Mouse (Mus musculus) CD8-positive naive resting alpha-beta T cell, adult 2 months (primary cell): Measurements from ENCODE around the gene Cnih2.

Experiments used
- DNase-seq, 2 experiments: peaks; one replicate each; pipeline ENCODE4 v3.0.0; 2022; ENCODE audit warnings: low read depth in 2 of 2, low spot score in 2 of 2

The Cnih2 gene

DNA sequence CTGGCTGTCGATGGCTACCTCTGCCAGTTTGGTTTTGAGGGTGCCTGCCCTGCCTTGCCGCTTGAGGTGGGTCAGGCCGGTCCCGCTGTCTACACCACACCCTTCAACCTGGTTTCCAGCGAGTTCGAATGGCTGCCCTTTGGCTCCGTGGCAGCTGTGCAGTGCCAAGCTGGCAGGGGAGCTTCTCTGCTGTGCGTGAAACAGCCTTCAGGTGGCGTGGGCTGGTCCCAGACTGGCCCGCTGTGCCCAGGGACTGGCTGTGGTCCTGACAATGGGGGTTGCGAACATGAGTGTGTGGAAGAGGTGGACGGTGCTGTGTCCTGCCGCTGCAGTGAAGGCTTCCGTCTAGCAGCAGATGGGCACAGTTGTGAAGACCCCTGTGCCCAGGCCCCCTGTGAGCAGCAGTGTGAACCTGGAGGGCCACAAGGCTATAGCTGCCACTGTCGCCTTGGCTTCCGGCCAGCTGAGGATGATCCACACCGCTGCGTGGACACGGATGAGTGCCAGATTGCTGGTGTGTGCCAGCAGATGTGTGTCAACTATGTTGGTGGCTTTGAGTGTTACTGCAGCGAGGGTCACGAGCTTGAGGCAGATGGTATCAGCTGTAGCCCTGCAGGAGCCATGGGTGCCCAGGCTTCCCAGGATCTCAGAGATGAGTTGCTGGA lies 29.6 kb downstream of the Cnih2 start:
- no peak for DNase-seq

DNA sequence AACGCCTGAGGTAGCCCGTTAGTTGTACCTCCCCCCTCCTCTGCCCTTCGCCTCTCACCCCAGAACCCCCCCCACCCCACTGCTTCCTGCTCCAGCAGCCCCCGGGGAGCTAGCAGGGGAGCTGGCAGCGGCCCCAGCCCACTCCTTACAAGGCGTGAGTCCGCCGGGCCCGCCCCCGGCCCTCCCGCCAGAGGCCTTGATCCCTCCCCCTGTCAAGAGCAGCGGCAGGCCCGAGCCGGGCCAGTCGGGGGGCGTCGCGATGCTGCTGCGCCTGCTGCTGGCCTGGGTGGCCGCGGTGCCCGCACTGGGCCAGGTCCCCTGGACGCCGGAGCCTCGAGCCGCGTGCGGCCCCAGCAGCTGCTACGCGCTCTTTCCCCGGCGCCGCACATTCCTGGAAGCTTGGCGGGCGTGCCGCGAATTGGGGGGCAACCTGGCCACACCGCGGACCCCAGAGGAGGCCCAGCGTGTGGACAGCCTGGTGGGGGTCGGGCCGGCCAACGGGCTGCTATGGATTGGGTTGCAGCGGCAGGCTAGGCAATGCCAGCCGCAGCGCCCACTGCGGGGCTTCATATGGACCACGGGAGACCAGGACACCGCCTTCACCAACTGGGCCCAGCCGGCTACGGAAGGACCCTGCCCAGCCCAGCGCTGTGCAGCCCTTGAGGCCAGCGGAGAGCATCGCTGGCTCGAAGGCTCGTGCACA lies 30.3 kb downstream of the Cnih2 start, which contains the start of gene Cd248:
Cd248 (plus strand) TSS at position 212 of the 703 bp plus-strand sequence.
- no peak for DNase-seq

- DNase-seq: no peak
Measured at GRCm38 (mm10) chr19:5067040-5067799, 31.1 kb downstream of the Cnih2 start.

- no peak for DNase-seq
Measured at GRCm38 (mm10) chr19:5065104-5065503, 33.2 kb downstream of the Cnih2 start.

- no peak for DNase-seq
Measured at GRCm38 (mm10) chr19:5062446-5062845, 35.9 kb downstream of the Cnih2 start.

DNA sequence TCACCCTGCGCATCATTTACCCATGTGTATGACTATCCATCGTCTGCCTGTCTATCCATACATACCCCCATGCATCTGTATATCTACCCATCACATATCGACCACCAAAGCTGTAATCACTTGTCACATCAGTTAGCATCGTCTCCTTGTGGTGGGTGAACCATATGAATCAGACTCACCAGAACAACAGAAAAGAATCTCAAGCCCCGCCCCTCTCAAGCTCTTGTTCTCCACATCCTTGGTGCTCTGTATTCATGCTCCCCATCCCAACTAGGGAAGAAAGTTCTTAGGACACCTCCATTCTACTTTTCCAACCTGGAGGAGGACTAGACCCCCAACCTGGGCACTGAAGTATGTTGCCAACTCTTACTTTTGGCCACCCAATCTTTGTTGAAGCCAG lies 36.3 kb downstream of the Cnih2 start:
- no peak for DNase-seq

GRCm38 (mm10) chr19:5060365-5061330 lies 37.7 kb downstream of the Cnih2 start:
- DNase-seq: no peak

DNA sequence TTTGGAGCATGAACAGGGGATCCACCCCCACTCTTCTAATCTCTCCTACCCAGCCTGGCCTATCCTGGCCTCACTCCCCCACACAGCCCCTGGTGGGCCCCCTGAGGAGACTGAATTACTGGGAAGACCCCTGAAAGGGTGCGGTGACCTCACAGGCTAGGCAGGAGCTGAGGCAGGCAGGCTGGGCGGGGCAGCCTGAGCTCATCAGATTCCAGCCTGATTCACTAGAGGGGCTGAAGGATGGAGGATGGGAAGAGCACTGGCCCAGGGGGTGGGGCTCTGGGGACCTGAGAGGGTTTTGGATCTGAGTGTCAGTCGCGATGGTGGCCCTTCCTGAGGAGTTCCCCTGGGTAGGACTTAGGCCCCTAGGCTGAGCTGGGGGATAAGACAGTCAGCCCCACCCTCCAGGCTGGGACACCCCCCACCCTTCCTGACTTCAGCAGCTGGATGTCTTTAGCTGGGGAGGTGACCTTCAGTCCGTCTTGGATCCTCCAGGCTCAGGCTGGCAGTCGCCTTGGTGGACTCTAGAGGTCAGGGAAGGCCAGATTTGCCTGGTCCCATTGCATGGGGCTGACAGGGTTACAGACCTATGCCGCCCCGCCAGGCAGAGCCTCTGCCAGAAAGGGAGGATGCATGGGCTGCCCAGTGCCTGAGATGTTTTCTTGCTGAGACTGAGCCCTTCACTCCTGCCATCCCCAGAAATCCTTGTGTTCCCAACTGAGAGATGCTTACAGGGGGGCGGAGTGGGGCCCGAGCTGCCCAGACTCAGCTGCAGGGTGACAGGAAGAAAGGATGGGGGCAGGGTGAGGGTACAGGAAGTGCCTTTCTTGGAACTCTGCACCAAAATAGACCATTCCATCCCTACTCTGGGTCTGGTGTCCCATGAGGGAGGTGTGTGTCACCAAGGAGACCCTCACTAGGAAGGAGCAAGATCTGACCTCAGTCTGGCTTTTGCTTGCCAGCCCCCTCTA lies 39.2 kb downstream of the Cnih2 start:
- DNase-seq: no peak

DNA sequence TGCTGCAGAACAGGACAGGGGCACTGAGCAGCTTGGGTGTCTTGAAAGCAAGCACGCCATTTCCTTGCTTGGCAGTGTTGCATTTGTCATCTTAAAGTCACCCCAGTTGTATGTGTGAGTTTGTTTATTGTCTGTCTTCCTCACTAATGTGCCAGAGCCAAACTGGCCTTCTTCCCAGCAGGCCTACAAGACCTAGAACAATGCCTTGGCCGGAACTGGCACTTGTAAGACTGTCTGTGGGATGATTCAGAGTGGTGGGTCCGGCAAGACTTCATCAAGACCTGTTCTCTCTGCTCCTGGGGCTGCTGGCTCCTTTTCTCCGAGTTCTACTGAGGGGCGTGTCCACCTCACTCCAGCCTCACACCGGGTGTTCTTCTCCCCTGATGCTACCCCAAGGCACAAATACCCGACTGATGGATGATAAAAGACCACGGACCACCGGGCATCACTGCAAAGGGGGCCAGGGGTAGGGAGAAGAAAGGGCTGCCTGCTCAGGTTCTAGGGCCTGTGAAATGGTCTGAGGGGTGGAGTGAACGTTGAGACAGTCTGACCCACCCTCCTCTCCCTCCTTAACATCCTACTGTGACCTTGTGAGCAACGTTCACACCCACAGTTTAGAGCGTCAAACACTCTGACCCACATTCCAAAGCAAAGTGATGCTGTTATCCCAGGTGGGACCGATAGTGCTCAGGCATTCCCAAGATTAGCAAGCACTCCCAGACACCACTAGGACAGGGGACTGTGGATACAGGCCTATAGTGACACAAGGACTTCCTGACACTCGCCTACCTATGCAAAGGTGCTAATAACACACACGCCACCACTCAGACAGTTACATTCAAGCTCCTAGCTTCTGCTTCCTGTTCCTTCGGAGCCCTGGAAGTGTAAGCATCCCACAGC lies 40.2 kb downstream of the Cnih2 start:
- no peak for DNase-seq

GRCm38 (mm10) chr19:5056251-5056650 lies 42.1 kb downstream of the Cnih2 start:
- peak in 1 of 2 experiments; percentile 28 for DNase-seq

- DNase-seq: peak; percentile 44 to 56
Measured at GRCm38 (mm10) chr19:5053909-5054308, 44.4 kb downstream of the Cnih2 start.

- DNase-seq: no peak
Measured at GRCm38 (mm10) chr19:5052853-5053252, 45.5 kb downstream of the Cnih2 start.

DNA sequence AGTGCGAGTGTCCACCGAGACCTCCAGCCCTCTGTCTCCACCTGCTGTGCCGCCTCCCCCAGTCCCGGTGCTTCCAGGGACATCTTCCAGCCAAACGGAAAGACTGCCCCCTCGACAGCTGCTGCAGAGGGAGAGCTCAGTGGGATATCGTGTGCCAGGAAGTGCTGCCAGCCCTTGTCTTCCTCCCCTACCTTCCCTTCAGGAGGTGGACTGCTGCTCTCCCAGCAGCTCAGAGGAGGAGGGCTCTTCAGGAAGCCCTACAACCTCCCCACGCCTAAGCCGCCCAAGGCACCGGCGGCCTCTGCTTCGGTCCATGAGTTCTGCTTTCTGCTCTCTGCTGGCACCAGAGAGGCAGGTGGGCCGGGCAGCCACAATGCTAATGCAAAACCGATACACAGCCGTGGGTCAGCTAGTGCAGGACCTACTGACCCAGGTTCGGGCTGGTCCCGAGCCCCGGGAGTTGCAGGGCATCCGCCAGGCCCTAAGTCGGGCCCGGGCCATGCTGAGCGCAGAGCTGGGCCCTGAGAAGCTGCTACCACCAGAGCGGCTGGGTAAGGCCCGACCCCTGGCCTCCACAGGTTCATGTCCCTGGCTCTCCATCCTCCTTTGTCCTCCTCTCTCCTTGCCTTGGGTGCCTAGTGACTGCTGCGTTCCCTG lies 46.0 kb downstream of the Cnih2 start:
- no peak for DNase-seq

DNA sequence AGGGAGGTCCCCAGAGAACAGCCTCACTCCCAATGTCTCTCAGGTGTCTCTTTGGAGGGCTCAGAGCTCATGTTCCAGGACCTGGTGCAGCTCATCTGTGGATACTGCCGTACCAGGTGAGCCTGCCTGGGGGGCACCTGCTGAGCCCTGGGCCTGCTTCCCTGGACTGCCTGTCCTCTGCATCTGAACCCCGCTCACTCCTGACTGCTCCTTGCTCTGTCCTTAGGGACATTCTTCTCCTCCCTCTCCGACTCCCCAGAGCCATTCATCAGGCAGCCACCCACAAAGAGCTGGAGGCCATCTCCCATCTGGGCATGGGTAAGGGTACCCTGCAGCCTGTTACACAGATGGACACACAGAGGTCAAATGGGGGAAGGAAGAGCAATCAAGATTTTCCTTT lies 46.8 kb downstream of the Cnih2 start:
- no peak for DNase-seq

DNA sequence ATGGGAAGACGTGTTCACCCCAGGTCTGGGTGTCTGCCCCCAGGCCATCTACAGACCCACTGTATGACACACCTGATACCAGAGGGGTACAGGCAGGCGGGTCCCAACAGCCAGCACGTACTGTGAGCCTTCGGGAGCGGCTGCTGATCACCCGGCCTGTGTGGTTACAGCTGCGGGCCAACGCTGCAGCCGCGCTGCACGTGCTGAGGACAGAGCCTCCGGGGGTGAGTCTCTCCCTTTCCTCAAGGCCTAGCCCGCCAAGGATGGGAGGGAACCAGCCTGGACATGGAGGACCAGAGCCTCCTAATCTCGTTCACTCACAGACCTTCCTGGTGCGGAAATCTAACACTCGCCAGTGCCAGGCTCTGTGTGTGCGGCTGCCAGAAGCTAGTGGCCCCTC lies 47.3 kb downstream of the Cnih2 start:
- no peak for DNase-seq

DNA sequence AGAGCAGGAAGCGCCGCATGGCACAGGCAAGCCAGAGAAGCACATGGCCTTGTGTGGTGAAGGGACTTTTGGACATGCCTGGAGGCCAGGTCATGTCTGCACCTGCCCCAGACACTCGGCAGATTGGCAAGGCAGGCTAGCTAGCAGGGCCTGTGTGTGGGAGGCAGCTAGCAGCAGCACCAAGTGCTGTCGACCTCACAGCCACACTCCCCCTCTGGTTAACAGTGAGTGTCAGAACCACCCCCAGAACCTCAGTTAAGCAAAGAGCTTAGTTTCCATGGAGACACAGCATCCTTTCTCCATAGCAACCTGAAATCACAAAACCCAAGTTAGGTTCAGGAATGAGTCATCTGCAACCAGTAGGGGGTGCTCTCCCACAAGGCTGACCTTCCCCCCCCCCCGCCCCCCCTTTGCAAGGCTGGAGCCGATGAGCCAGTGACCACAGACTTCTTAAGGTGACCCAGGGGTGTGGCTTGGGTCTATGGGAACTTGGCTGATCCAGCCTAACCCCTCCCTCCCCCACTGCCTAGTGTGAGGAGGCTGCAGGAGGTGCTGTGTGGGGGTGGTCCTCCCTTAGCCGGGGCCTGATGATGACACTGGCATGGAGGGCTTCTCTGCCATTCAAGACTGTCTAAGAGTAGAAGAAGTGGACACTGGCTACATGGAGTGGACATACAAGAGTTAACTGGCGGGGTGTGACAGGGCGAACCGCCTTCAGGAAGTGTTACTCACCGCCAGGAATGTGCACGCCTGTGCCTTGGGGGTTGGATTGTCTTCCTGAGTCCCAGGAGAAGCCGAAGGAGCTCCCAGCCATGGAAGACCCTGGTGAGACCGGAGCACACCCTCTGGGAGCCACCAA lies 48.0 kb downstream of the Cnih2 start, which contains the start of gene Rin1:
Rin1 (plus strand) TSS at position 435 of the 859 bp plus-strand sequence.
- peak in 1 of 2 experiments; percentile 50 for DNase-seq

GRCm38 (mm10) chr19:5049325-5049724 lies 49.0 kb downstream of the Cnih2 start:
- no peak for DNase-seq
